Mouse (Mus musculus) embryo, embryonic 10 days (tissue): ENCODE data around the gene C530008M17Rik.
A peak's percentile ranks its signal among the peaks of the same experiment; 100 is the strongest.

Experiments used
- DNase-seq: peaks from one replicate; pipeline ENCODE4 v3.0.0-alpha.2; 2015; ENCODE audit warnings: low spot score

Gene C530008M17Rik

GRCm38 (mm10) chr5:76656212-76656611 lies at the start of gene C530008M17Rik:
TSS of gene C530008M17Rik (plus strand) at chr5:76656512.
- no peak for DNase-seq

DNA sequence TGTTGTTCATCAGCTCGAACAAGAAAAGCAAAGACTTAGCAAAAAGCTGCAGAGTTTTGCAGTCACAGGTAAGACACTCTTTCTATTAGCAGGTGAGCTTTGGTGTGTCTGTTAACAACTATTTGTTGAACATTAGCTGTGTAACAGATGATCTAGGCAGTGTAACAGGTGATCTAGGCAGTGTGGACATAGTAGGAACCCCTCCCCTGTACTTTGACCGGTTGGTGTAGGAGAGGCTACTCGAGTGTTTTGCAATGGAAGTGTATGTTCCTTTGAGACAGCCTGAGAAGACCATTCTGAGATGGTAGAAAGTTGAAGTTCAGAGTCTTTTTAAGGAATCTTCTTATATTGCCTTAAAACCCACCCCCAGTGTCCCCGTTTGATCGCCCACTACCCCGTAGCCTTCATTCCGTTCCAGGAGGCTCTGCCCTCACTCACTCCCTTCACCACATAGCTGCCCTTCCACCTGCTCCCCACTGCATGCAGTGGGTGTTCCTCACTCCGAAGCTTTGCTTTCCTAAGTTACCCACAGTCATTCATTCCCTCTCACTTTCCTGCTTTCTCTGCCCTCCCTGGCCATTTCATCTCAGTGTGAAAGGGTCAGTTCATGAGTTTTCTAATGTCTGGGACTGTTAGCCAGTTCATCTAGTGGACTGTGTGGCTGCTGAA lies 46.5 kb upstream of the C530008M17Rik start:
- DNase-seq = no peak

DNA sequence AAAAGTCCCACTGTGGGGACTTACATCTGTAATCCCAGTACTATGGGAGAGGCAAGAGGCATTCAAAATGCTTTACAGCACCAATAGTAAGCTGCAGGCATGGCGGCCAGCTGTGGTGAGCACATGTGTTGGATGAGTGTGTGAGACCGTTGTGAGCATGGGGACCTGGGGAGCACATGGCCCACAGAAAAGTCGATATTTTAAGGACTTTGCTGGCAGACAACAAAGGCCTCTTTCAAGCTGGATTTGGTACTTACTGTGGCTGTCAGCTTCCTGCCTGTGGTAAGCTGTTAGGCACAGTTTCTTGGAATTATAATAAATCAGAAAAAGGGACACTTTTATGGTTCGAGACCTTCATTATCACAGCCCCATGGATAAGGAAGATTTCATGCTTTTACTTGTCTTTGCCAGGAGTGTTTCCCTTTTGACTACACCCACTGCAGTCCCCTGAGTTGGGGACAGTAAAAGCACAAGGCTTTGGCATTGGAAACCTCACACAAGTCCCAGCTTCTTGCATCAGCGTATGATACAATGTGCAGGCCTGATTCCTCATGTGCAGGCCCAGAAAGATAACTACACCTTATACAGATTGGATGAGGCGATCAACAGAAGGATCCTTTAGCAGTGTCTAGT lies 43.3 kb upstream of the C530008M17Rik start:
- DNase-seq = no peak

- DNase-seq = no peak
These were observed 41.0 kb upstream of the C530008M17Rik start for GRCm38 (mm10) chr5:76615276-76615675.

DNA sequence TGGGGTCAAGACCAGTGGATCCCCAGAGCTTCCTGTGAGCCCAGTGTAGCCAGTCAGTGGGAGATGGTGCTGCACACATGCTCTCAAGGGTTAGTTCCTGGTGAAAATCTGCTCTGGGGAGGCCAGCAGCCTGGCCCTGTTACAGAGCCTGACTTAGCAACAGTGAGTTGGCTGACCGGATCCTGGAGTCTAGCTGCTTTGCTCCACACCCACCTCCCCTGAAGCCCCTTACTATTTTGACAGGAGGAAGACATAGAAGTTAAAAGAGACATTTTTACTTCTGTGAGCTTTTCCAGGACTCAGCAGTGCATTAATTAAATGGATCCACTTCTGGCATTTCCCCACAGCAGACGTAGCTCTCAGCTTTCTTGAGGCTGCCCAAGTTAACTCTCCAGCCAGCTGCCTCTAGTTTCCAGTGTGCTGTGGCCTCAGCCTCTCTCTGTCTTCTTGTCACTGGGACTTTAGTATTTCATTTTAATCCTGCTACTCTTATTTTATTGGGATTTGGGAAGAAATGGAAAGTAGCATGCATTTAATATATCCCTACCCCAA lies 40.0 kb upstream of the C530008M17Rik start:
- no peak for DNase-seq

GRCm38 (mm10) chr5:76618750-76619149 lies 37.6 kb upstream of the C530008M17Rik start:
- no peak for DNase-seq

DNA sequence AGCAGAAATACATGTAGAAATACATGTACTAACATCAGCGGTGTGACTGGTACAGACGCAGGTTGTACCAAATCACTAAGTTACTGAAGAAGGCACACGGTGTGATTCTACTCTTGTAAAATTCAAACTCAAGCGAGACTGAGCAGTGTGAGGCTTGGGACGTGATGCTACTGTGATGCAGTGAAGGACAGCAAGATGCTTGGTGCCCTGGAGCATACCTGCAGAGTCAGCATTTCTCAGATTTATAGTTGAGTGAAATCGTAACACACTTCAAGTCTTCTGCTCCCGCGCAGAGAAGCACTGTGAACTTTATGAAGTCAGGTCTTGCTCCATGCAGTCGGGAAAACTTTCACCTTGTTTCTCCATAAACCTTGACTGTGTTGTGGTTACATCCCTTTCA lies 32.6 kb upstream of the C530008M17Rik start:
- DNase-seq = no peak

GRCm38 (mm10) chr5:76627770-76628169 lies 28.5 kb upstream of the C530008M17Rik start:
- no peak for DNase-seq

- DNase-seq = no peak
These were observed 22.3 kb upstream of the C530008M17Rik start for GRCm38 (mm10) chr5:76634012-76634411.

- no peak for DNase-seq
These were observed 20.7 kb upstream of the C530008M17Rik start for GRCm38 (mm10) chr5:76635592-76635991.

DNA sequence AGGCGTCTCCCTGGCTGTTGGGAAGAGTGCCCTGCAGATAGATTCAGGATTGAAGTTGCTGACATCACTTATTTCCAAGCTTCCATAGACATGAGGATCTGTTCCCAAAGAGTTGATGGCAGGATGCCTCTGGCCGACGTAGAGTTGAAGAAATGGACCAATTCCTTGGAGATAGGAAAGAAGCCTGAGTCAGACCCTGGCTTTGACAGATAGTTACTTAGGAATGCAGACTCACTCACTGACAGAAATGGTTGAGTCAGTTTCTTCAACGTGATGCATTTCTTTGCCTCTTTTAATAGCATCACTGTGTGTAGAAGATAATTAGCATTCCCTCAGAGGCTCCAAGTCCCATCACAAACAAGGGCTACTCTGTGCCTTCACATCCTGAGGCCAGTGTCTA lies 14.2 kb upstream of the C530008M17Rik start:
- no peak for DNase-seq

DNA sequence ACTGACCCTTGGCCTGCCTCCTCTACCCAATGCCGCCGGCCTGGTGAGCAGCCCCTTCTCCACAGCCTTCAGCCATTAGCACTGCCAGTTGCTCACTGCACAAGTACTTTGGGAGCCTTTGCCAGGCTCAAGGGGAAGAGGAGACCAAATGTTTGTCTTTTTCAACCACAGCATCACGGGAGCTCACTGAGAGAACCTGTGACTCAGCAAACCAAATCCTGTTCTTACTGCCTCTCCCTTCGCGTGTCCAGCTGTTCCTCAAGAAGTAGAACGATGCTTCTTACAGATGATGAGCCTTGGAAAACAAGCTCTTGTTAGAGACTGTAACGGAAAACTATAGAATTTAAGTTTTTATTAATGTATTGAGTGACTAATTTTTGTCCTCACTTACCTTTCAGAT lies 12.1 kb upstream of the C530008M17Rik start:
- DNase-seq = no peak

DNA sequence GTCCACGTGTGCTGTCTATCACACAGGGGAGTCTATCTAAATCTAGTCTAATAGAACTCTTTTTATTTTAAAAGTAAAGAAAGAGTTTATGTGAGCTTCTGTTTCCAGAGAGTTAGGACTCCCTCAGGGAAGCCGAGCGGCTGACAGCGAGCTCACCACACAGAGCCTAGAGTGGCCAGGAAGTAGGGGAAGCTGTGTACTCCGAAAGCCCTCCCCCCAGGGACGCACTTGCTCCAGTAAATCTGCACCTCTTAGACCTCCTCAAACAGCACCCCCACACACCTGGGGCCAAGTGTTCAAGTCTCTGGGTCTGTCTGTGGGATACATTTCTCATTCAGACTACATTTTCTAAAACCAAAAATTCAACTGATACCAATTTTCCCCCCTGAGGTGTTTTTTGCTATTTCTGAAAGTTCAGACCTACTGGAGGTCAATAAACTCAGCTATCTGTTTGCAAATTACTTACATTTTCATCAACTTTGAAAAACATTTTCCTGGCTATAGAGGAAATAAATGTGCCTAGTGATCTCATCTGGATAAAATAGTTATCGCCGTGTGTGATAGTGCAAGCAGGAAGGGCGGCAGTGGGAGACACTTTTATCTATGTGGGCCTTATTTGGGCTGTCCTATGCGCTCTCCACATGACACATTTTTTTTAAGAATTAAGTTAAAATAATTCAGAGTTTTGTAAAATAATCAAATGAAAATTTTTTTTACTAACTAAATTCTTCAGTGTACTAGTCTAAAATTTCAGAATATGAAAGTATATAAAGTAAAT lies 11.0 kb upstream of the C530008M17Rik start:
- no peak for DNase-seq

- DNase-seq = no peak
These were observed 6.4 kb upstream of the C530008M17Rik start for GRCm38 (mm10) chr5:76649897-76650296.

DNA sequence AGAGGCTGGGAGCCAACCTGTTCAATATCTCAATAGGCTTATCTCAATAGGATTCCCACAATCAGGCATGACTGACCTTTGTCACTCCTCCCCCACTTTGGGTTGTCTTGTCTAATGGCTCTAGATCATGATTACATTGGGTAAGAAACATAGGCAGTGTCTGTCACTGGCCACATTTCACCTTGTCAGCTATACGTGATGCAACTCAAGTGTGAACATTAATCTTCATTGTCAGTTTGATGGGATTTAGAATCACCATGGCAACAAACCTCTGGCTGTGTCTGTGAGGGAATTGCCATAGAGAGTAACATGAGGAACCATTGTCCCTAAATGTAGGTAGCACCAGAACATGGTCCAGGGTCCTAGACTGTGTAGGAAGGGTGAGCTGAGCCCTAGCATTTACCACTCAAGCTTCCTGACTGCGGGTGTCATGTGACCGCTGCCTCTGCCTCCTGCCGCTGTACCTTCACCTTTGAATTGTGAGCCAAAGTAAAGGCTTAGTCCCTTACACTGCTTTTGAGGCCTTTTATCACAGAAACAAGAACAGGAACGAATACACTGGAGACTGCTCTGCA lies 5.1 kb upstream of the C530008M17Rik start:
- DNase-seq = no peak

DNA sequence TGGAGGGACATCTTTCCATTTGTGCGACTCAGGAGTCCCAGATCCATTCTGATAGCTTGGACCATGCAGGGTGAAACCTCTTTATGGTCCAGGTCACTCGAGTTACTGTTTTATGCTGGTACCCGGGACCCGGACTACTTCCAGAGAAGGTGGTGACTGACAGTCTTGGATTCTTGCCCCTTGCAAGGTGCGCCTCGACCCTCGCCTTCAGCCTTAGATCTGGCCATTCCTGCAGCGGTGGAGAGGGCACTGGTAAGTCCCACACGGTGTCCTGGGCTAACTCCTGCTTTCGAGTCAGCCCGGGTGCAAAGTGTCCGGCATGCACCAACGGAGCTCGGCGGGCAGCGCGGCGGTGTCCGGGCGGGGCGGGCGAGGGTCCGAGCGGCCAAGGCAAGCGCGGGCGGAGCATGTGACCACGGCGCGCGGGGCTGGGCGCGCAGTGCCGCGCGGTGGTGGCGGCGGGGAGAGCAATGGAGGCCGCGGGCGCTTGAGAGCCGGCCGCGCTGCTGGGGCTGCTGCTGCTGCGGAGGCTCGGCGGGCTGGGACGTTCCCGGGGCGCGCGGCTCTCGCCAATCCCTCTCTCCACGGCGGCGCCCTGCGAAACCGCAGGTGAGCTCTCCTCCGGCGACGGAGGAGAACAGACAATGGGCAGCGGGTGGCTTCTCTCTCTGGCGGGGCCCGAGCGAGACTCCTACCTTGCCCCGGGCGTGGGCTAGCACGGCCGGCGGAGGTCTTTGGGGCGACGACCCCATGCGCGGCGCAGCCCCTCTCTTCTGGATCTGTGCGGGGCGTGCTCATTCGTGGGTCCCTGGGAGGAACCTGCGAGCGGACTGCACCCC lies 1.2 kb downstream of the C530008M17Rik start:
- DNase-seq = peak; percentile 84

DNA sequence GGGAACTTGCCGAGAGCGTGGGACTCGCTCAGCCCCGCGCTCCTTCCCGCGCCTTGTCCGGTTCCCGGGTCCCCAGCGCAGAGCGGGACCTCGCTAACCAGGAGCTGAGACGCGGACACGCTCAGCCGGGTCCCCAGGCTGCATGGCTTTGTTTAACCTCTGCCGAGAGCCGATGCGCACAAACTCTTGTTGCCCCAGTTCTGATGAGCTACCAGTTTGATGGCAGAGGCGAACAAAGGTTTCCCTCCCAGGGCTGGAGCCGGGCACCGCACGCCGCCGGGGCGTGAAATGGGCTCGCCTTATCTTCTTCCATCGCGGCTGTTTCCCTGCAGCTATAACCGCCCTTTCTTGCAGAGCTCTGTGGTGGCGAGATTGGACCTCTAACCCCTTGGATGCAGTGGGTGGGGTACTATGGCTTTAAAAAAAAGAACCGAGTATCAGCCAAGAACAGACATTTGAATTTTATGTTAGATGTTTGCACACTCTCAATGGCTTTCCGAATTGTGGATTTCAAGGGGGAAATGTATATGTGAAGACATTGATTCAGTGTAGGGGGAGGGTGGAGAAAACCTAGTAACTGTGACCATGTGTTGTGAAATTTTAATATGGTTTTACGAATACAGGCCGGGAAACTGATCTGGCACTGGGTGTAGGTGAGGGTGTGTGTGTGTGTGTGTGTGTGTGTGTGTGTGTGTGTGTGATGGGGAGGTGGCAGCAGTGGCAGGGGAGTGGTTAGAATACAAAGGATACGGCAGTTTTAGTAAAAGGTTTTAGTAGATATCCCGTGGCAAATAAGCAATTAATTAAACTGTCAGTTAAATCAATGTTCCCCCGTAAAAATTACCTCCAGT lies 2.0 kb downstream of the C530008M17Rik start:
- DNase-seq = peak; percentile 71

DNA sequence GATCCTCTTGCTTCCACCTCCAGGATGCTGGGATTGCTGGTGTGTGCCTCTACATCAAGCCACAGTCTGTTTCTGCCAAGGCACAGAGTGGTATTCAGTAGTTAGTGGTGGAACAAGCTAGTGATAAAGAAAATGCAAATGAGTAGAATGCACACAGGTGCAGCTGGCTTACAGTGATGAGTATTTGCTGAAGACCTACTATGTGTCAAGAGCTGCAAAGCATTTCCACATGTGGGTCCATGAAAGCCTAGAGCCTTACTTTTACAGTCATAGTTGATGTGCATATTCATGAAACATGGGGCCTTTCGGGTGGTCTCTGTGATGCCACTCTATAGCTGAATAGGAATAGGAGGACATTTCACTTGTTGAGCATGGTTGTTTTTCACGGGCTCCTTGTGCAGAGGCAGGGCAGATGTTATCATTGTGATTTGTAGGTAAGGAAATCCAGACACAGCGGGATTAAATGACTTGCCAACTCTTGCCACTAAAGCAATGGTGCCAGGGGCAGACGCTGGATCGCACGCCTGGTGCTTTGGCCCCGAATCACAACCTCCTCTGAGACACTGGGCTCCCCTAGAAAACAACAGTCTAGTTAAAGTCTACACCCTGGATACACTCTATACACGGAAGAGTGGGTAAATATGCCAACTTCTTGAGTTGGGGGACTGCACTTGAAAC lies 3.8 kb downstream of the C530008M17Rik start:
- no peak for DNase-seq

GRCm38 (mm10) chr5:76661310-76661709 lies 5.0 kb downstream of the C530008M17Rik start:
- DNase-seq = no peak

- DNase-seq = no peak
These were observed 8.6 kb downstream of the C530008M17Rik start for GRCm38 (mm10) chr5:76664936-76665335.
